Mouse (Mus musculus) olfactory bulb, adult 2 months (tissue): Measurements from ENCODE around the gene Gm7102. TPM values are rescaled to one million over a fixed set of nuclear protein-coding genes. Genes with fewer than 3 reads are reported as not detected.

Source experiments
- H3K27ac ChIP-seq: fragments of 200-500 bp; 2 replicates; pipeline ENCODE4 v1.5.1; 2012; ENCODE audit warnings: low read depth, low read length; ENCODE audit not compliant: insufficient read depth
- H3K4me1 ChIP-seq: fragments of 200-500 bp; 2 replicates; pipeline ENCODE4 v1.6.1; 2012; ENCODE audit warnings: low read length; ENCODE audit not compliant: control insufficient read depth, insufficient read depth
- H3K4me3 ChIP-seq: fragments of 200-500 bp; 2 replicates; pipeline ENCODE4 v1.5.1; 2012; ENCODE audit warnings: mild to moderate bottlenecking, low read depth, low read length, moderate library complexity; ENCODE audit not compliant: insufficient read depth
- CTCF ChIP-seq: fragments of 200-500 bp; IDR thresholded peaks from 2 replicates; pipeline ENCODE4 v1.5.1; 2012; ENCODE audit warnings: low read depth, mild to moderate bottlenecking, low read length, moderate library complexity; ENCODE audit not compliant: insufficient read depth
- POLR2A ChIP-seq: fragments of 200-500 bp; IDR thresholded peaks from 2 replicates; pipeline ENCODE4 v1.6.1; 2012; ENCODE audit warnings: mild to moderate bottlenecking, low read depth, low read length, moderate library complexity; ENCODE audit not compliant: insufficient read depth
- WGBS: fragments of 180-500 bp; shearing (Covaris S2); methylation state at CpG from one replicate; pipeline ENCODE4 v1.1.7; 2018; 5-methylcytosine and 5-hydroxymethylcytosine counted together
- polyA plus RNA-seq: library from polyadenylated mRNA; stranded (reverse); fragments of >200 nt; gene quantifications from 2 replicates; pipeline ENCODE4 v1.2.4, GENCODE M21; 2012; ENCODE audit warnings: low replicate concordance; ENCODE audit not compliant: missing spikeins, insufficient read depth, insufficient read length

Gm7102 gene
- polyA plus RNA-seq, 1 experiment = not detected

DNA sequence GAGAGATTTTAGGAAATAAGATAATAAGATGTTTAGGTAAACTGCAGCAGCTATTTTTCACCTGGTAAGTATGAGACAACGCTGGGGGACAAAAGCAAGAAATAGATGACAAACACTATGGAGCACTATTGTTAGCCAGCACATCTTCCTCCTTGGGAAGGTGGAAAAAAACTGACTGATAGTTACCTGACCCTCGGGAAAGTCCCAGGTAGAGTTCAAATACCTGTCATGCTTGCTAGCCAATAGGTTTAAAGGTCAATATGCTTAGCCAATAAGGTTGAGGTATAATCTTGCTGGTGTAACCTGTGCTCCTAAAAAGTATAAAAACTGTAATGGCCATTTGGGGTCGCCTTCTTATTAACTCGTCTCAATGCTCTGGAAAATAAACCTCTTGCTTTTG is 34.8 kb downstream of the Gm7102 start:
- no peak for TF ChIP-seq CTCF
- no peak for TF ChIP-seq POLR2A
- Histone ChIP-seq H3K4me3 (no peak overlapping the region), H3K4me1 (no peaks in the 10 kb centered on the region), H3K27ac (no peak overlapping the region)
- 18% methylated on average over 4 of the region's 4 CpGs for WGBS

DNA sequence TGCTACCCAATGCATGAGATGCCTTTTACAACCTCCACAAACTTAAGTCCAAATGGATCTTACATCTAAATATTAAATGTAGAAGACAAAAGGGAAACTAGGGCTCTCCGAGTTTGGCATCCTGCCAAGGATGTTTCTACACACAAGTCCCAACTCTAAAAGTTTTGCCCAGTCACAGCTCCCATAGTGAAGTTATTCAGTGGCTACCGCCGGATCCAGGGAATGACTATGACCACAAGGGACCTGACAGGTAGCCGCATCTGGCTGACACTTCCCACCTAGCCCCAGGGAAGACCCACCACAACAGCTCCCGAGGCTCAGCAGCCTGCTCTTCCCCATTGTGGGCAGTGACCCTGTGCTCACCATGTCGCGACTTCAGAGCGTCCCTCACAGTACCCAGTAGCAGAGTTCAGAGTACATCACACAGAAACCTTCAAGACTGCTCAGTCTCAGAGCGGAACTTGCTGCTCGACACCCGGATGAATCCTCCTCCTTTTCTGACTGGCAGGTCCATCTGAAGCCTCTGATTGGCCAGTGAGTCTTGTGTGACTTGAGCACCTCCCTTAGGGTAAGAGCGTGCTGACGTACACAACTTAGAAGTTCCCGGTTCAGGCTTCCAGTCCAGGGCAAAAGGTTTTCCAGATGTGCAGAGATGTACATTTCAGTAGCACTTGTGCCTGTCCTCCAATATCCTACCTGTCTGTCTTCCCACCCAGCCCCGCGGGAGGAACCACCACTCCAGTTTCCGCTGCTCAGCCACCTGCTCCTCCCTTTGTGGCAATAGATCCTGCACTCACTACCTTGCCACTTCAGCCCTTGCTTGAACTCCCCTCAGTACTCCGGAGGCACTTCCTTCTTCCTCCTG is 35.5 kb downstream of the Gm7102 start, which contains the start of gene Zfp950:
Zfp950 (minus strand) TSS at position 499 of the 865 bp plus-strand sequence.
- H3K27ac ChIP-seq = no peak within 1 kb of the TSS
- peak within 1 kb of the TSS; percentile 70 for H3K4me3 ChIP-seq
- no peak for TF ChIP-seq CTCF
- TF ChIP-seq POLR2A = no peak; the same call in 1 of the 2 replicates
- no peaks in the 10 kb centered on the region for H3K4me1 ChIP-seq
- WGBS = under 1% methylated on average over 18 of the region's 18 CpGs

DNA sequence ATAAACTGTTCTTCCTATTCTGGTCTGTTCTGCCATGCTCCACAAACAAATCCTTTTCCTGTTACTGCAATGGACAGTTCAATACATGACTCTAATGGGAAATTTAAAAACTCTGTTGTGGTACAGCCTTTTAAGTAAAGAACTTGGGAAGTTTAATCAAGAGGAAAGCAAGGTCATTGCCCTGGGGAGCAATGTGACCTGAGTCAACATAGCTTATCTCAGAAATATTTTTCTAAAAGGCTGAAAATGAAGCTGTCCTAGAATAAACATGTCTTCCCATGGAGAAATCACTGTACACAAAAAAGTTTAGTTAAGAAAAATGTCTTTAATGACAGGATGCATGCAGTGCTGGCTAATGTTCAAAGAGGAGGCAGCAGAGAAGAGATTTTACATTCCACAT is 37.5 kb downstream of the Gm7102 start:
- H3K27ac ChIP-seq = no peak overlapping the region
- no peaks in the 10 kb centered on the region for H3K4me1 ChIP-seq
- TF ChIP-seq CTCF (no peak), POLR2A (no peak)
- H3K4me3 ChIP-seq = no peak overlapping the region

DNA sequence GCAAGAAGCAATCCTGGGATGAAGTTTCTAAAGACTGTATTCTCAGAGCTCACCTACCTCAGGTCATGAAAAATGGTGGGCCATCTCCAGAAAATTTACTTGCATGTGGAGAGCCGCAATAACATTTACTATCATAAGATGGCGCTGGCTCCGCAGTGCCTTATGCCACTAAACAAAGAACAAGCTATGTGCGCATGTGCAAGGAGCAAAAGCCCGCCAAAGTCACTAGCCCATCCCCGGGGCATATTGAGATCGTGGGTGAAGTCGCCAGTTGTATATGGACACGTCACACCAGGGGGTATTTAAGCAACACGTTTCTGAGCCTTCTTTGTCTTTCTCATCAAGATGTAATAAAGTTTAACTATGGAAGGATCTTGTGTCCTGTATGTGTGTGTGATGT is 45.0 kb downstream of the Gm7102 start:
- TF ChIP-seq CTCF = no peak
- no peak for TF ChIP-seq POLR2A
- 92% methylated on average over 10 of the region's 10 CpGs for WGBS
- no peaks in the 10 kb centered on the region for H3K4me1 ChIP-seq
- no peak overlapping the region for H3K4me3 ChIP-seq
- H3K27ac ChIP-seq = no peak overlapping the region

Other genes with a start within 250 kb of the Gm7102 start
- not detected in 2 replicates for gene Zfp950, start 35.5 kb downstream of the Gm7102 start, polyA plus RNA-seq
- not detected in 2 replicates for gene Gm6020, start 7.6 kb upstream of the Gm7102 start, polyA plus RNA-seq
- not detected in 2 replicates for gene Csf2ra, start 52.1 kb upstream of the Gm7102 start, polyA plus RNA-seq
- not detected in 2 replicates for gene Gm21060, start 120.8 kb upstream of the Gm7102 start, polyA plus RNA-seq